Mouse (Mus musculus) stomach, embryonic 16.5 days (tissue): ENCODE results near the gene Dnajc28. TPM values are rescaled to one million over a fixed set of nuclear protein-coding genes. Genes with fewer than 3 reads are reported as not detected.

Experiments used
- ATAC-seq: fragments of 200-750 bp; cut with Nextera tagmentation; 2 replicates; pipeline ENCODE4 v1.8.0; 2017; ENCODE audit warnings: moderate number of reproducible peaks, moderate TSS enrichment; ENCODE audit not compliant: insufficient read depth, low FRiP score
- H3K27ac ChIP-seq: fragments of 300-500 bp; sonication (generic); 2 replicates; pipeline ENCODE4 v1.5.1; 2014; ENCODE audit warnings: low read length
- H3K27me3 ChIP-seq: fragments of 300-500 bp; sonication (generic); 2 replicates; pipeline ENCODE4 v1.6.1; 2014; ENCODE audit warnings: low read length, control low read depth, mixed read lengths; ENCODE audit not compliant: control insufficient read depth, insufficient read depth
- H3K36me3 ChIP-seq: fragments of 300-500 bp; sonication (generic); 2 replicates; pipeline ENCODE4 v1.6.1; 2014; ENCODE audit warnings: low read length; ENCODE audit not compliant: control insufficient read depth, insufficient read depth
- H3K4me1 ChIP-seq: fragments of 300-500 bp; sonication (generic); 2 replicates; pipeline ENCODE4 v1.6.1; 2014; ENCODE audit warnings: low read length, control low read depth, mixed read lengths; ENCODE audit not compliant: control insufficient read depth, insufficient read depth
- H3K4me2 ChIP-seq: fragments of 300-500 bp; sonication (generic); 2 replicates; pipeline ENCODE4 v1.6.1; 2014; ENCODE audit warnings: low read depth, low read length, mixed read lengths
- H3K4me3 ChIP-seq: fragments of 300-500 bp; sonication (generic); replicated peaks from 2 replicates; pipeline ENCODE4 v1.5.1; 2014; ENCODE audit warnings: mild to moderate bottlenecking, low read length
- H3K9ac ChIP-seq: fragments of 300-500 bp; sonication (generic); 2 replicates; pipeline ENCODE4 v1.6.1; 2014; ENCODE audit warnings: low read length
- H3K9me3 ChIP-seq: fragments of 300-500 bp; sonication (generic); replicated peaks from 2 replicates; pipeline ENCODE4 v1.6.1; 2016; ENCODE audit warnings: low read length, control low read depth; ENCODE audit not compliant: control insufficient read depth
- WGBS: fragments of 180-500 bp; shearing (Covaris S2); extraction: QIAGEN DNeasy Blood & Tissue Kit; methylation state at CpG from one replicate; pipeline ENCODE4 v1.1.7; 2014; 5-methylcytosine and 5-hydroxymethylcytosine counted together
- polyA plus RNA-seq: library from polyadenylated mRNA; unstranded; fragments of >200 nt; fragmentation: Nextera tagmentation; extraction: Ambion mirVana; gene quantifications from 2 replicates; pipeline ENCODE4 v1.2.1, GENCODE M21; 2015

Dnajc28 gene
- 2.7 and 2.9 TPM in 2 replicates for polyA plus RNA-seq

DNA sequence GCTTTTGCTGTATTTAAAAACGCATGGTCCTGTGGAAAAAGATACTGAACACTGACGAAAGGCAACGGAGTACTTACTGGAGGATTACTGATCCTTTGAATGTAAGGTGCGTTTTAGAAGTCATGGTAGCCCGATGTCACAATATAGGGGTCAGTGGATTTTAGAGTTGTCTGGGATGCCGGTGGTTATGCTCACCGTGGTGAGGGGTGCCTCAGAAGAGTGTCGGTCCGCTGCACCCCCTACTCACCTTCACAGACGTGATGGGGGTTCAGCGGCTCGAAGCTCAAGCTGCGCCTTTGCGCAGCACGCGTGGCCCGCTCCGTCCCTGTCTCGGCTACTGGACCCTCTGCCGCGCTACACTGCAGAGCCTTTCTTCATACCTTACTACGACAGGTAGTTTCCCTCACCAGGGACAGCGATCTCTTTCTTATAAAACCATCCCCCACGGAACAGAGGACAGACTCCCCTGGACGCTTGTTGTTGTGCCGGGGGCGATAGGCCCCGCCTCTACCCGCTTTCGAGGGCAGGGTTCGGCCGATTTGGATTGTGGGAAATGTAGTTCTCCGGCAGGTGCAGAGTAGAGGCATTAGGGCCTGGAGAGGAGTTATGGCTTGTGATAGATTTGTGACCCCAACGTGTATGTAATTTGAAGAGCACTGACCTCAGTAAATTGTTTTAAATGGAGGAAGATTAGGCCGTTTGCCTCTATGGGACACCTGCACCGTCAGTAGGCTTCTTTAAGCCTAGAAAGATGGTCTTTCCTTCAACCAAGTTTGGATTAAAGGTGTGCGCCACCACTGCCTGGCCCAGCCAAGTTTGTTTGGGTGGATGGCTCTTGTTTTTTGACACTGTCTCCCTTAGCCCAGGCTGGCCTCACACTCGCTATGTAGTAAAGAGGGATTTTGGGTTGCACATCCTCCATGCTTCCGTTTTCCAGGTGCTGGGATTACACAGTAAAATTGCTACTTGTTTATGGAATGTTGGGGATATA is at the start of gene Dnajc28:
Gene Dnajc28, minus strand, starts transcription at position 516 of the 991 bp plus-strand sequence.
- WGBS: 10% methylated on average over 39 of the region's 39 CpGs
- peak within 1 kb of the TSS; percentile 93 for H3K4me2 ChIP-seq
- peak within 1 kb of the TSS; percentile 73 for H3K4me3 ChIP-seq
- ATAC-seq: peak; percentile 86
- H3K27ac ChIP-seq: no peak within 1 kb of the TSS
- H3K9ac ChIP-seq: peak within 1 kb of the TSS; percentile 78
- H3K4me1 ChIP-seq: no peaks in the 10 kb centered on the region; the same call in 1 of the 2 replicates
- no peaks in the 10 kb centered on the region for H3K27me3 ChIP-seq
- peaks cover 5% of the 10 kb centered on the region; the same call in 1 of the 2 replicates for H3K36me3 ChIP-seq
- no peaks in the 10 kb centered on the region for H3K9me3 ChIP-seq

DNA sequence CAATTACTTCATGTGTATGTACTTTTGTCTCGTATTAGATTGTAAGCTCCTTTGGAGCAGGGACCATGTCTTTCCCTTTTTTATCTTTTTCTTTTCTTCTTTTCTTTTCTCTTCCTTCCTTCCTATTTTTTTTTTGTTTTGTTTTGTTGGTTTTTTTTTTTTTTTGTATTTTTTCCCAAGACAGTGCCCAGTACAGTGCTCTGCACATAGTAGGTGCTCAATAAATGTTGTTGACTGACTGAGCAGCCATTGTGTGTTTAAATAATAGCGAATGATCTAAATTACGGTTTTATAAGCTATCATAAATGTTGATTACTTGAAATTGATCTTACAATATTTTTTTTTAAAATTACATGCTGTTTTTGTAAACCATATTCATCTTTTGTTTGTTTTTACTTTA is 45.0 kb upstream of the Dnajc28 start:
- 96% methylated on average over 3 of the region's 3 CpGs for WGBS
- Histone ChIP-seq H3K4me2 (no peak overlapping the region), H3K27ac (no peak overlapping the region), H3K9ac (no peak overlapping the region), H3K4me1 (no peaks in the 10 kb centered on the region), H3K36me3 (peaks cover 49% of the 10 kb centered on the region), H3K27me3 (no peaks in the 10 kb centered on the region), H3K4me3 (no peak overlapping the region), H3K9me3 (peaks cover 5% of the 10 kb centered on the region; the same call in 1 of the 2 replicates)
- no peak for ATAC-seq

DNA sequence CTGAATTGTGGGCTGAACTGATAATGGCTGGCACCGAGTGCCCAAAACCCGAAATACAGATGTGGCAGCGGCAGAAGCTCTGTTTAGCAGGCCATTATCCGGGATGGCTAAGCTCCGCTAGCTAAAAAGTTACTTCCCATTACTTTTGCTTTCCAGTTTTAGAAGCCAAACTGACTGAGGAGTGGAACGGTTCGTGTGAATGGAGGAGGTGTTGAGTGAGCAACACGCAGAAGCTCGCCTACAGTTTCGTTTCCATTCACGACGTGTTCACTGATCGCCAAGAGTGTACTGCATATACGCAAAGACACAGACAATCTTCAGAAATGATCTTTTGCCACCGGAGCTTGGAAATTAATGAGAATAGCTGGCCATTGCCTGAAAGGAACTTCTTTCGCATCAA is 43.5 kb upstream of the Dnajc28 start:
- H3K4me3 ChIP-seq: no peak overlapping the region
- peaks cover 64% of the 10 kb centered on the region for H3K36me3 ChIP-seq
- 93% methylated on average over 16 of the region's 16 CpGs for WGBS
- no peak overlapping the region for H3K9ac ChIP-seq
- no peak overlapping the region for H3K4me2 ChIP-seq
- no peaks in the 10 kb centered on the region for H3K4me1 ChIP-seq
- peaks cover 5% of the 10 kb centered on the region; the same call in 1 of the 2 replicates for H3K9me3 ChIP-seq
- H3K27ac ChIP-seq: no peak overlapping the region
- no peaks in the 10 kb centered on the region for H3K27me3 ChIP-seq
- no peak for ATAC-seq

DNA sequence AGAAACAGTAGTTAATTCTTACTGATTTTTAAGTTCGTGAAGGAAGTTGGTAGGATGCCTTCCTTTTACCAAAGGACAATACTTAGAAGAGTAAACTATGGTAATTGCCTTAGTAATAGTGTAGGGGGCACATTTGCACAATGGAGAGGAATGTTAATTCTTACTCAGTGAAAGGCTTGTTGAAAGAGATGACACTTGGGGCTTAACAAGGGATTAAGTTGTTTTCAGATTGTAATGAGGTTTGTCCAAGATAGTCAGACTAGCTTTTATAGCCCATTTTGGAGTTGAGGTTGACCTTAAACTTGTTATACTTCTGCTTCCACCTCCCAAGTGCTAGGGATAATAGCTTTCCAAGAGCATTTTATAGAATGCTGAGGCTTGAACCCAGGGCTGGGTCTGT is 42.6 kb upstream of the Dnajc28 start:
- ATAC-seq: no peak
- Histone ChIP-seq H3K27me3 (no peaks in the 10 kb centered on the region), H3K4me1 (no peaks in the 10 kb centered on the region), H3K9me3 (peaks cover 5% of the 10 kb centered on the region; the same call in 1 of the 2 replicates), H3K9ac (no peak overlapping the region), H3K4me2 (no peak overlapping the region), H3K4me3 (no peak overlapping the region), H3K27ac (no peak overlapping the region), H3K36me3 (peaks cover 69% of the 10 kb centered on the region)
- WGBS: 77% methylated on average over 1 of the region's 1 CpGs

DNA sequence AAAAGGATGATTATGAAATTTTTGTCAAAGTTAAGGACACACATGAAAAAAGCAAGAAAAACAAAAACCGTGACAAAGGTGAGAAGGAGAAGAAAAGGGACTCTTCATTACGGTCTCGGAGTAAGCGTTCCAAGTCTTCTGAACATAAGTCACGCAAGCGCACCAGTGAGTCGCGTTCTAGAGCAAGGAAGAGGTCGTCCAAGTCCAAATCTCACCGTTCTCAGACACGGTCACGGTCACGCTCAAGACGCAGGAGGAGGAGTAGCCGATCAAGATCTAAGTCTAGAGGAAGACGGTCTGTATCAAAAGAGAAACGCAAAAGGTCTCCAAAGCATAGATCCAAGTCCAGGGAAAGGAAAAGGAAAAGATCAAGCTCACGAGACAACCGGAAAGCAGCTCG is 41.0 kb upstream of the Dnajc28 start:
- no peaks in the 10 kb centered on the region for H3K4me1 ChIP-seq
- 97% methylated on average over 20 of the region's 20 CpGs for WGBS
- peaks cover 79% of the 10 kb centered on the region for H3K36me3 ChIP-seq
- H3K9me3 ChIP-seq: peaks cover 5% of the 10 kb centered on the region; the same call in 1 of the 2 replicates
- H3K9ac ChIP-seq: no peak overlapping the region
- no peak overlapping the region for H3K27ac ChIP-seq
- no peaks in the 10 kb centered on the region for H3K27me3 ChIP-seq
- no peak overlapping the region for H3K4me2 ChIP-seq
- no peak overlapping the region for H3K4me3 ChIP-seq
- no peak for ATAC-seq

DNA sequence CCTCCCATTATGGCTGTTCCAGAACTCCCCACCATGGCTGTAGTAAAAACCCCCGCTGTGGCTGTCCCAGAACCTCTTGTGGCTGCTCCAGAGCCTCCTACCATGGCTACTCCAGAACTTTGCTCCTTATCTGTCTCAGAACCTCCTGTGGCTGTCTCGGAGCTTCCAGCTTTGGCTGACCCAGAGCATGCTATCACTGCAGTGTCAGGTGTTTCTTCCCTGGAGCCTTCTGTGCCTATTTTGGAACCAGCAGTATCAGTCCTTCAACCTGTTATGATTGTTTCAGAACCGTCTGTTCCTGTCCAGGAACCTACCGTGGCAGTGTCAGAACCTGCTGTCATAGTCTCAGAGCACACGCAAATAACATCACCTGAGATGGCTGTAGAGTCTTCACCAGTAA is 39.6 kb upstream of the Dnajc28 start:
- Histone ChIP-seq H3K4me3 (no peak overlapping the region), H3K36me3 (peaks cover 78% of the 10 kb centered on the region), H3K27me3 (no peaks in the 10 kb centered on the region), H3K27ac (no peak overlapping the region), H3K9me3 (peaks cover 5% of the 10 kb centered on the region; the same call in 1 of the 2 replicates), H3K9ac (no peak overlapping the region), H3K4me2 (no peak overlapping the region), H3K4me1 (no peaks in the 10 kb centered on the region)
- no peak for ATAC-seq
- 94% methylated on average over 5 of the region's 5 CpGs for WGBS

DNA sequence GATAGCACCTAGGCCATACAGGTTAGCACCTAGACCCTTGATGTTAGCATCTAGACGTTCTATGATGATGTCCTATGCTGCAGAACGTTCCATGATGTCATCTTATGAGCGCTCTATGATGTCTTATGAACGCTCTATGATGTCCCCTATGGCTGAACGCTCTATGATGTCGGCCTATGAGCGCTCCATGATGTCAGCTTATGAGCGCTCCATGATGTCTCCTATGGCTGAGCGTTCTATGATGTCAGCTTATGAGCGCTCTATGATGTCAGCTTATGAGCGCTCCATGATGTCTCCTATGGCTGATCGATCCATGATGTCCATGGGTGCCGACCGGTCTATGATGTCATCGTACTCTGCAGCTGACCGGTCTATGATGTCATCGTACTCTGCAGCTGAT is 38.5 kb upstream of the Dnajc28 start:
- Histone ChIP-seq H3K4me3 (no peak overlapping the region), H3K27me3 (no peaks in the 10 kb centered on the region), H3K36me3 (peaks cover 74% of the 10 kb centered on the region), H3K9me3 (peaks cover 5% of the 10 kb centered on the region; the same call in 1 of the 2 replicates), H3K4me1 (no peaks in the 10 kb centered on the region; the same call in 1 of the 2 replicates), H3K4me2 (no peak overlapping the region), H3K9ac (no peak overlapping the region), H3K27ac (no peak overlapping the region)
- WGBS: 97% methylated on average over 17 of the region's 17 CpGs
- ATAC-seq: no peak

DNA sequence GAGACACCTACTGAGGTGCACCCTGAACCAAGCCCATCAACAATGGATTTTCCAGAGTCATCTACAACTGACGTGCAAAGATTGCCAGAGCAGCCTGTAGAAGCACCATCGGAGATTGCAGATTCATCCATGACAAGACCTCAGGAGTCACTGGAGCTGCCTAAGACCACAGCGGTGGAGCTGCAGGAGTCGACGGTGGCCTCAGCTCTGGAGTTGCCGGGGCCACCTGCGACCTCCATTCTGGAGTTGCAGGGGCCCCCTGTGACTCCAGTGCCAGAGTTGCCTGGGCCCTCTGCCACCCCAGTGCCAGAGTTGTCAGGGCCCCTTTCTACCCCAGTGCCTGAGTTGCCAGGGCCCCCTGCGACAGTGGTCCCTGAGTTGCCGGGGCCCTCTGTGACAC is 36.5 kb upstream of the Dnajc28 start:
- Histone ChIP-seq H3K4me2 (no peak overlapping the region), H3K36me3 (peaks cover 68% of the 10 kb centered on the region), H3K27me3 (no peaks in the 10 kb centered on the region), H3K9ac (no peak overlapping the region), H3K9me3 (peaks cover 5% of the 10 kb centered on the region; the same call in 1 of the 2 replicates), H3K4me1 (peaks cover 3% of the 10 kb centered on the region; the same call in 1 of the 2 replicates), H3K4me3 (no peak overlapping the region), H3K27ac (no peak overlapping the region)
- no peak for ATAC-seq
- 96% methylated on average over 9 of the region's 9 CpGs for WGBS

DNA sequence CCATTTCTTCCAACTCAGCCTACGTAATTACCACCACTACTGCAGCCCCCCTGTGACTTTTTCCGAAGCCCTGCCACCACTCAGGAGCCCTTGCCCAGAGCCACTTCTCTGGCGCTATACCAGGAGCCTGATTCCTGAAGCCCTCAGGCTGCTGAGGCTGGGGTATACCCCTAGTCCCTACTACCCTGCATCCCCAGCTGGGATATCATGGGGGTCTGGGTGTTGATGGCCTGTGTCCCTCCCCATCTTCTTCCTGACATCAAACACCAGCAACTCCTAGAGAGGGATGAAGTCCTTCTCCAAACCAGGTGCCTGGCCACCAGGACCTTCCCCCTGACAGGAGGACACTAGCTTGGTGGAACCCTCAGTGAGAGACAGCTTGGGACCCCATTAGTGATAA is 33.4 kb upstream of the Dnajc28 start:
- WGBS: 89% methylated on average over 3 of the region's 3 CpGs
- no peak overlapping the region for H3K9ac ChIP-seq
- no peak overlapping the region for H3K4me3 ChIP-seq
- H3K27me3 ChIP-seq: no peaks in the 10 kb centered on the region
- H3K4me2 ChIP-seq: no peak overlapping the region
- no peak for ATAC-seq
- H3K36me3 ChIP-seq: peaks cover 37% of the 10 kb centered on the region
- peaks cover 7% of the 10 kb centered on the region for H3K4me1 ChIP-seq
- H3K9me3 ChIP-seq: no peaks in the 10 kb centered on the region
- H3K27ac ChIP-seq: no peak overlapping the region
